Mouse (Mus musculus) intestine, postnatal 0 days (tissue): ENCODE measurements around the gene Cdkn2aip. TPM values are rescaled to one million over a fixed set of nuclear protein-coding genes. Genes with fewer than 3 reads are reported as not detected.

Experiments used
- ATAC-seq: fragments of 200-750 bp; cut with Nextera tagmentation; 2 replicates; pipeline ENCODE4 v1.8.0; 2017; ENCODE audit warnings: mild to moderate bottlenecking, moderate TSS enrichment, moderate library complexity
- H3K27ac ChIP-seq: fragments of 300-500 bp; sonication (generic); 2 replicates; pipeline ENCODE4 v1.5.1; 2014; ENCODE audit warnings: mild to moderate bottlenecking, low read depth, low read length, moderate library complexity
- H3K27me3 ChIP-seq: fragments of 300-500 bp; sonication (generic); replicated peaks from 2 replicates; pipeline ENCODE4 v1.6.1; 2014; ENCODE audit warnings: low read length, mixed read lengths; ENCODE audit not compliant: control insufficient read depth, insufficient read depth
- H3K36me3 ChIP-seq: fragments of 300-500 bp; sonication (generic); 2 replicates; pipeline ENCODE4 v1.6.1; 2014; ENCODE audit warnings: mild to moderate bottlenecking, moderate library complexity; ENCODE audit not compliant: control insufficient read depth, insufficient read depth
- H3K4me1 ChIP-seq: fragments of 300-500 bp; sonication (generic); replicated peaks from 2 replicates; pipeline ENCODE4 v1.6.1; 2014; ENCODE audit warnings: antibody characterized with exemption, low read length, mixed read lengths; ENCODE audit not compliant: control insufficient read depth, insufficient read depth
- H3K4me2 ChIP-seq: fragments of 300-500 bp; sonication (generic); replicated peaks from 2 replicates; pipeline ENCODE4 v1.6.1; 2014; ENCODE audit warnings: low read depth, mild to moderate bottlenecking, moderate library complexity
- H3K4me3 ChIP-seq: fragments of 300-500 bp; sonication (generic); 2 replicates; pipeline ENCODE4 v1.5.1; 2014; ENCODE audit warnings: low read depth, low read length
- H3K9ac ChIP-seq: fragments of 300-500 bp; sonication (generic); 2 replicates; pipeline ENCODE4 v1.6.1; 2014; ENCODE audit warnings: mild to moderate bottlenecking, low read depth, low read length
- H3K9me3 ChIP-seq: fragments of 300-500 bp; sonication (generic); 2 replicates; pipeline ENCODE4 v1.6.1; 2016; ENCODE audit warnings: mixed run types; ENCODE audit not compliant: control insufficient read depth
- CTCF ChIP-seq: sonication (generic); IDR thresholded peaks from 2 replicates; pipeline ENCODE4 v1.5.1; 2016; ENCODE audit warnings: low read depth, mild to moderate bottlenecking, control low read depth, antibody characterized with exemption, moderate library complexity
- WGBS: fragments of 180-500 bp; shearing (Covaris S2); extraction: QIAGEN DNeasy Blood & Tissue Kit; methylation state at CpG from one replicate; pipeline ENCODE4 v1.1.7; 2014; 5-methylcytosine and 5-hydroxymethylcytosine counted together
- polyA plus RNA-seq: library from polyadenylated mRNA; unstranded; fragments of >200 nt; fragmentation: Nextera tagmentation; extraction: Ambion mirVana; gene quantifications from 2 replicates; pipeline ENCODE4 v1.2.1, GENCODE M21; 2015

The Cdkn2aip gene
- polyA plus RNA-seq, 1 experiment from 2014 or later: 15.3 TPM

GRCm38 (mm10) chr8:47673317-47674139, 40.2 kb downstream of the Cdkn2aip start:
- Histone ChIP-seq H3K4me1 (no peaks in the 10 kb centered on the region), H3K4me2 (peak overlapping the region; percentile 83), H3K27ac (peak overlapping the region; percentile 95), H3K4me3 (peak overlapping the region; percentile 99), H3K9ac (peak overlapping the region; percentile 83), H3K27me3 (no peaks in the 10 kb centered on the region), H3K9me3 (no peaks in the 10 kb centered on the region), H3K36me3 (peaks cover 6% of the 10 kb centered on the region; the same call in 1 of the 2 replicates)
- WGBS: 0% methylated on average over 47 of the region's 53 CpGs
- TF ChIP-seq CTCF: peak; percentile 15; the same call in 1 of the 2 replicates
- peak; percentile 61 for ATAC-seq

DNA sequence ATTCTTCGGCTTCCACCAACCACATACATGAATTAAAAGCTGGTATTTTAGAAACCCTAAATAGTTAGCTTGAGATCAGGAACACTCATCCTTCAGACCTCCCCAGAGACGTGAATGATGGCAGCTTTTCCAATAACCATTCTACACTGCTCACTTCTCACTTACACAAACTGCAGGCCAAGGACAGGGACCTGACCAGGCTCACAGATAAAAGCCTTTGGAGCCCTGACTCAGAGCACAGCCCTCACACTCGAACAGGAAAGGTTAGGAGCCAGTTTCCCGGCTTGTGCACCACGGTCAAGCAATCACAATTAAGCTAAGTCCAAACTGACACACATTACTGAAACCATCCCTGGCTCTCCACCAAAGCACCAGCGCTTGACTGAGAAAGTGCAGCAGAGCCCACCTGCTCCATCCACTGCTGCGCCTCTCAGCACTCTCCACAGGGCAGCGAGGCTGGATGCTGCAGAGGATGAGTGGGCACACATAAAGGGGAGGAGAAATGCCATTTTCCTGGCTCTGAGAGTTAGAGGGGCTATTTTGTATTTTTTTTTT, 49.4 kb downstream of the Cdkn2aip start:
- Histone ChIP-seq H3K27ac (no peak overlapping the region), H3K4me2 (no peak overlapping the region), H3K4me1 (no peaks in the 10 kb centered on the region), H3K4me3 (no peak overlapping the region), H3K9ac (no peak overlapping the region), H3K36me3 (peaks cover 6% of the 10 kb centered on the region; the same call in 1 of the 2 replicates), H3K9me3 (no peaks in the 10 kb centered on the region), H3K27me3 (no peaks in the 10 kb centered on the region)
- 88% methylated on average over 8 of the region's 8 CpGs for WGBS
- no peak for ATAC-seq
- no peak for TF ChIP-seq CTCF

DNA sequence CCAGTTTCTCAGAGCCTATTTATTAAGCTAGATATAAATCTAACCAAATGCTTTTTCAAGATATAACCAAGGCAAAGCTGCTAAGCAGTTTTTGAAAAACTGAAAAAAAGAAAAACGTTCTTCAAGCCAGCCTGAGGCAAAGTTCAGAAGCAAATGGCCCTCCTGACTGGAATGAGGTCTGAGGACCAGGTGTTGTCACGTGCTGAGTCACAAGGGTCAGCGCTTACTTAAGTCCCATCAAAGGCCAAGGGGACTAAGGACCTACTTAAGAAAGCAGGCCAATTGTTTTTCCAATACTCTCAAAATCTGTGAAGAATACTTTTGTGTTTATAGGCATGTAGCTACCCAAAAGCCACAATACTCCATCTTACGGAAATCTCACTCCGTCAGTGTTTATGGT, 50.5 kb downstream of the Cdkn2aip start:
- 70% methylated on average over 5 of the region's 5 CpGs for WGBS
- TF ChIP-seq CTCF: no peak
- no peaks in the 10 kb centered on the region for H3K27me3 ChIP-seq
- H3K4me3 ChIP-seq: no peak overlapping the region
- H3K36me3 ChIP-seq: no peaks in the 10 kb centered on the region; the same call in 1 of the 2 replicates
- no peaks in the 10 kb centered on the region for H3K4me1 ChIP-seq
- no peak overlapping the region for H3K4me2 ChIP-seq
- no peaks in the 10 kb centered on the region for H3K9me3 ChIP-seq
- H3K27ac ChIP-seq: no peak overlapping the region
- ATAC-seq: 0 out of 2 replicates have a peak, but pooled peaks have one; percentile 38
- H3K9ac ChIP-seq: no peak overlapping the region

- Histone ChIP-seq H3K27ac (no peak overlapping the region), H3K9me3 (no peaks in the 10 kb centered on the region), H3K4me2 (no peak overlapping the region), H3K4me3 (no peak overlapping the region), H3K4me1 (no peaks in the 10 kb centered on the region), H3K9ac (no peak overlapping the region), H3K36me3 (no peaks in the 10 kb centered on the region; the same call in 1 of the 2 replicates), H3K27me3 (no peaks in the 10 kb centered on the region)
- no peak for TF ChIP-seq CTCF
- WGBS: 80% methylated on average over 5 of the region's 5 CpGs
- no peak for ATAC-seq
Observed at GRCm38 (mm10) chr8:47662716-47663115, 51.0 kb downstream of the Cdkn2aip start.

DNA sequence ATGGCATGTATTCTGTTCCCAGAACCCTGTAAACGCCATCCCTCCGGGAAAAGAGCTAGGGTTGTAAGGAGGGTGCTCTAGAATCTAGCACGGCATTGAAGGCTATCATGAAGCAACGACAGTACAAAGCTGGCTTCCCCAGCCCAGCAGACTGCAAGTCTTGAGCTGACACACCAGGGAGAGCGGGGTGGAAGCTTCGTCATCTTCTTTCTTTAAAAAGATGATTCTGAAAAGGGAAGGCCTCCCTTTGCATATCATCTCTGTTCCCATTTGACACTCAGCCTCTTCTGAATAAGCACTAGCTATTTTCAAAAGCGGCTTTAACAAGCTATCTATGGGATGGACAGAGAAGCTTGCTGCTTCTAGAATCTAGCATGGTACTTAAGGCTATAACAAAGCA, 53.3 kb downstream of the Cdkn2aip start:
- Histone ChIP-seq H3K4me2 (no peak overlapping the region), H3K27me3 (no peaks in the 10 kb centered on the region), H3K27ac (no peak overlapping the region), H3K9ac (no peak overlapping the region), H3K36me3 (no peaks in the 10 kb centered on the region), H3K9me3 (no peaks in the 10 kb centered on the region), H3K4me1 (no peaks in the 10 kb centered on the region), H3K4me3 (no peak overlapping the region)
- ATAC-seq: no peak
- 88% methylated on average over 7 of the region's 7 CpGs for WGBS
- TF ChIP-seq CTCF: no peak

DNA sequence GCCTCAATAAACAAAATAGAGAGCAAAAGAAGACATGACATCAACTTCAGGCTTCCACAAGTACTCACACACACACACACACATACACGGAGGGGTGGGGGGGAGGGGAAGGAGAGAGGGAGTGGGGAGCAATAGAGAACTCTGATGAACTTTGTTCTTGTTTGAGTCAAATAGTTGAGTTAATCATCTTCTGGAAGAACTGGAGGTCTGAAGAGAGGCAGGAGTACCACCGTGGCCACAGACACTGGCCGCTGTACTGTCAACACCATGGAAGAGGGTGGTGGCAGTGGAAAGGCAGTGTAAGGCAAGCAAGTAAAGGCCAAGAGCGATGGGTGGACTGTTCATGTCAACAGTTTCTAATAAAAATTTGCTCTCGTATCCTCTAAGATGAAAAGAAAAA, 54.3 kb downstream of the Cdkn2aip start:
- Histone ChIP-seq H3K9me3 (no peaks in the 10 kb centered on the region), H3K4me2 (no peak overlapping the region), H3K4me3 (no peak overlapping the region), H3K27ac (no peak overlapping the region), H3K36me3 (no peaks in the 10 kb centered on the region), H3K27me3 (no peaks in the 10 kb centered on the region), H3K9ac (no peak overlapping the region), H3K4me1 (no peaks in the 10 kb centered on the region)
- ATAC-seq: no peak
- TF ChIP-seq CTCF: no peak
- 70% methylated on average over 5 of the region's 5 CpGs for WGBS

Other genes with a start within 250 kb of the Cdkn2aip start
- gene Trappc11, start 180.5 kb downstream of the Cdkn2aip start, polyA plus RNA-seq: 14.0 and 15.1 TPM in 2 replicates
- gene Rwdd4a, start 180.3 kb downstream of the Cdkn2aip start, polyA plus RNA-seq: 28.0 and 31.2 TPM in 2 replicates
- 12.6 and 13.4 TPM in 2 replicates for gene Ing2, start 38.4 kb downstream of the Cdkn2aip start, polyA plus RNA-seq
- not detected in 2 replicates for gene Cldn24, start 108.2 kb upstream of the Cdkn2aip start, polyA plus RNA-seq
- not detected in 2 replicates for gene Cldn22, start 110.5 kb upstream of the Cdkn2aip start, polyA plus RNA-seq